Mouse (Mus musculus) embryonic fibroblast, embryonic 13.5 days (primary cell): ENCODE data around the gene Ifnar2. TPM values are rescaled to one million over a fixed set of nuclear protein-coding genes. Genes with fewer than 3 reads are reported as not detected.

ENCODE experiments used
- H3K27ac ChIP-seq: 2 replicates; pipeline ENCODE4 v1.5.1; 2012; ENCODE audit warnings: low read length, control low read depth, inconsistent platforms; ENCODE audit not compliant: insufficient read depth
- H3K4me1 ChIP-seq: 2 replicates; pipeline ENCODE4 v1.6.1; 2011; ENCODE audit warnings: low read length; ENCODE audit not compliant: control insufficient read depth, insufficient read depth
- H3K4me3 ChIP-seq: 2 replicates; pipeline ENCODE4 v1.5.1; 2011; ENCODE audit warnings: mild to moderate bottlenecking, control low read depth, low read length; ENCODE audit not compliant: insufficient read depth
- CTCF ChIP-seq: IDR thresholded peaks from 2 replicates; pipeline ENCODE4 v1.5.1; 2011; ENCODE audit warnings: mild to moderate bottlenecking, control low read depth, low read length, moderate library complexity, borderline replicate concordance; ENCODE audit not compliant: insufficient read depth
- POLR2A ChIP-seq: IDR thresholded peaks from 2 replicates; pipeline ENCODE4 v1.6.1; 2011; ENCODE audit warnings: low read depth, mild to moderate bottlenecking, control low read depth, low read length, moderate library complexity
- polyA plus RNA-seq: library from polyadenylated mRNA; stranded (reverse); fragments of >200 nt; gene quantifications from 2 replicates; pipeline ENCODE4 v1.2.4, GENCODE M21; 2011; ENCODE audit warnings: low read depth; ENCODE audit not compliant: missing spikeins, insufficient read length

Gene Ifnar2
- polyA plus RNA-seq, 1 experiment, result 68.1 TPM

- TF ChIP-seq POLR2A, result no peak
- no peak for TF ChIP-seq CTCF
- Histone ChIP-seq H3K4me1 (peaks cover 10% of the 10 kb centered on the region; the same call in 1 of the 2 replicates), H3K27ac (no peak overlapping the region), H3K4me3 (no peak overlapping the region)
These were observed 15.6 kb upstream of the Ifnar2 start for GRCm38 (mm10) chr16:91356760-91357525.

- peaks cover 11% of the 10 kb centered on the region; the same call in 1 of the 2 replicates for H3K4me1 ChIP-seq
- TF ChIP-seq CTCF, result no peak
- TF ChIP-seq POLR2A, result no peak
- H3K4me3 ChIP-seq, result no peak overlapping the region
- no peak overlapping the region for H3K27ac ChIP-seq
These were observed 15.1 kb upstream of the Ifnar2 start for GRCm38 (mm10) chr16:91357526-91357900.

DNA sequence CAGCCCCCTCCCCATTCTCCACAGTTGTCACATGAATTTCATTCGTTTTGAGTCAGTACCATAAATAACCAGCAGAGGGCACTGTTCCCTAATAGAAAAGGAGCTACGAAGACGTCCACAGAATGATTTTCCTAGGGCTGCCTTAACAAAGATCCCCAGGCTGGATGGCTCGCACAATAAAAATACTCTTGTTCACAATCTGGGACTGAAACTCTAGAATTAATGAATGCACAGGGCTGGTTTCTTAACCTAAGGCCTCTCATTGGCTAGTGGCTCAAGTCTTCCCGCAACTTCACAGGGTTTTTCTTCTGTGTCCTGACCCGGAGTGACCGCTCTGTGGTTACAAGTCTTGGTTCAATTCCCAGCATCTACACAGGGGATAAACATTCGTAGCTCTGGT, 14.0 kb upstream of the Ifnar2 start:
- no peak overlapping the region for H3K4me3 ChIP-seq
- no peak overlapping the region for H3K27ac ChIP-seq
- peaks cover 9% of the 10 kb centered on the region for H3K4me1 ChIP-seq
- TF ChIP-seq CTCF (no peak), POLR2A (no peak)

GRCm38 (mm10) chr16:91359531-91359930, 13.1 kb upstream of the Ifnar2 start:
- H3K4me3 ChIP-seq, result no peak overlapping the region
- TF ChIP-seq CTCF (no peak), POLR2A (no peak)
- peaks cover 12% of the 10 kb centered on the region for H3K4me1 ChIP-seq
- H3K27ac ChIP-seq, result no peak overlapping the region

GRCm38 (mm10) chr16:91360162-91360561, 12.4 kb upstream of the Ifnar2 start:
- Histone ChIP-seq H3K4me1 (peaks cover 12% of the 10 kb centered on the region), H3K4me3 (no peak overlapping the region), H3K27ac (no peak overlapping the region)
- TF ChIP-seq CTCF (no peak), POLR2A (no peak)

DNA sequence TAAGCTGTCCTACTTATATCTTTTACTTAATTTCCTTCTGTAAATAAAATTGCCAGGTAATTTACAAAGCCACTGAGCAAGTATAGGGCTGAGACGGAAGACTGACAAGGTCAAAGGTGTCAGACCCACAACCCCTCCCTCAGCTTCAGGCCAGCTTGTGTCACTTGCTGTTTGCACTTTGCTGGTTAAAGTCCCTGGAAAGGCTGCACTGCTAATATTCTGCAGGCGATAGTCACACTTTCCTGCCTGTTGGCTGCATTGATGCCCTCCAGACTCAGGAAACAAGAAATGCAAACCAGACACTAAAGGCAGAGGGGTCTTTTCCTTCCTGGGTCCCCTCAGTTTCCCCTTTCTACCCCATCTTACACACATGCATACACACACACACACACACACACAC, 10.6 kb upstream of the Ifnar2 start:
- TF ChIP-seq CTCF (no peak), POLR2A (no peak)

DNA sequence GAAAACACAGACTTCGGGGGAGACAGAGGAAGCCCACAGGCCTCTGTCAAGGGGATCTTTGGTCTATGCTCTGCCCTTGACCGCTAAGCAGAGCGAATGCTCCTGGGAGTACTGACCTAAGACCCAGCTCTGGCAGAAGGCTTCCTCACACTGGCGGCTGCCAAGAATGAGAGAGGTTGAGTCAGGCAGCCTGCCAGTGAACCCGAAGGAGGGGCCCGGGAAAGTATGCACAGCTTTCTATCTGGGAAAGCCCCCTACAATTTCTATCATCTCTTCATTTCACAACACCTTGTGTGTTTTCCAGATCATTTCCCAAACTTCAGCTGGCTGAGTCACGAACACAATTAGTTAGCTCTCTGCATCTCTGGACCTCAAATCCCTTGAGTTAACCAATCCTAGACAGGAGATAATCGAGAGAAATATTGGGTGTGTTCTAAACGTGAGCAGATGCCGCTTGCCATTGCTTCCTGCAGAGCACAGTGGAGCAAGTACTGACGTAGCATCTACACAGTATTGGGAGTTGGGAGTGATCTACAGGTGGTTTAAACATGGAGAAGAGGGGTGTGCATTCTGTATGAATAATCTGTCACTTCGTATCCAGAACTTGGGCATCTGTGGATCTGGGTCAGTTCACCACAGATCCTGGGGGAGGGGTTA, 9.8 kb upstream of the Ifnar2 start:
- peaks cover 12% of the 10 kb centered on the region for H3K4me1 ChIP-seq
- H3K27ac ChIP-seq, result peak overlapping the region; percentile 75
- no peak overlapping the region for H3K4me3 ChIP-seq
- TF ChIP-seq CTCF, result no peak
- no peak for TF ChIP-seq POLR2A

More for the DNA sequence above, 10.6 kb upstream of the Ifnar2 start:
- H3K4me1 ChIP-seq, result peaks cover 12% of the 10 kb centered on the region
- H3K4me3 ChIP-seq, result no peak overlapping the region
- no peak overlapping the region for H3K27ac ChIP-seq

DNA sequence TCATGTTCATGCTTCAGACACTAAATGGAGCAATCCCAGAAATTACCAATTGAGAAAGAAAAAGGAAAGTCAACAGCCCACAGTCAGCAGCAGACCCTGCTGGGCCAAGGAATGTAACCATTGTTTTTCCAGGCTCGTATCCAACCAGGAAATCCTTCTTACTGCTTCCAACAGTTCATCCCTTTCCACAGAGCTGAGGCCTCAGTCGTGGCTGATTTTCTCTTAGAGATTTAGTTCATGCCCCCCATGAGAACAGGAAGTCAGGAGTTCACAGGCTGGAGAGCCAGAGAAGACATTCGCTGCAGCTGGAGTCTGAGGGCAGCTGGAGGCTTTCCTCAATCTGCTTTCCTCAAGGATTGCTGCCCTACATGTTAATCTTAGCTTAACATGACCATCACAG, 9.1 kb upstream of the Ifnar2 start:
- Histone ChIP-seq H3K4me1 (peaks cover 12% of the 10 kb centered on the region), H3K27ac (peak overlapping the region; percentile 75), H3K4me3 (no peak overlapping the region)
- TF ChIP-seq CTCF, result no peak
- no peak for TF ChIP-seq POLR2A

- no peak for TF ChIP-seq CTCF
- no peak overlapping the region for H3K4me3 ChIP-seq
These were observed 6.0 kb upstream of the Ifnar2 start for GRCm38 (mm10) chr16:91366567-91366966.

GRCm38 (mm10) chr16:91367066-91367465, 5.5 kb upstream of the Ifnar2 start:
- peaks cover 12% of the 10 kb centered on the region for H3K4me1 ChIP-seq
- TF ChIP-seq POLR2A, result no peak
- no peak for TF ChIP-seq CTCF
- no peak overlapping the region for H3K27ac ChIP-seq
- H3K4me3 ChIP-seq, result no peak overlapping the region

More at GRCm38 (mm10) chr16:91366567-91366966, 6.0 kb upstream of the Ifnar2 start:
- Histone ChIP-seq H3K27ac (no peak overlapping the region), H3K4me1 (peaks cover 12% of the 10 kb centered on the region)

DNA sequence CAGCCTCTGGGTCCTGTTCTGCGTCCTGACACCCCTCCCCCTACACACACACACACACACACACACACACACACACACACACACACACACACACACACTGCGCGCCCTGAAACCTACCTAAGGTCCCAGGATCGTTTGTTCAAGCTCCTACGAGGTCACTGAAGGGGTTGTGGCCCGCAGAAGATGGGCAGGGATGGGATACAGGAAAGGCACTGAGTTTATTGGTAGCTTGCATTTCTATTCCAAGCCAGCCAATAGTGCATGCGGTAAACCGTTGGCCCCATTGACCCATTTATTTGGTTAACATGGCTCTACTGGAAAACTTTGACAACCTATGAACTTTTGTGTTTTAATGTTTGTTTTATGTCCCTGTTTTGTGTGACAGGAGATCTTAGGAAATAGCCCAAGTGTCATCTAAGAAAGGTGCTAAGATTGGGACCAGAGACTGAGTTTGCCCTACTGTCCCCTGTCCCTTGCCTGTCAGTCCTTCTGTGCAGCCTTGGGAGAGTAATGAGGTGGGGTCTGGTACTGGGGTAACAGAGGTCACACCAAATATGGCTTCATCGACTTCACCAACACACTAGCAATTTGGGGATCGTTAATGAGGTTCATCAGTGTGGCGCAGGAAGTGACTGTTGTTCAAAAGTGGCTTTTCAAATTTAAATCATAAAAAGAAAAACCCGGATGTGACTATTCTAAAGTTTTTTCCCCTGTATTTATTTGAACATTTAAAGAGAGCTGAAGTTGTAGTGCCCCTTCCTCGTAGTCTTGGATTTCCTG, 1.1 kb downstream of the Ifnar2 start:
- TF ChIP-seq POLR2A (no peak), CTCF (no peak)
- Histone ChIP-seq H3K4me3 (peak overlapping the region; percentile 98), H3K27ac (0 out of 2 replicates have a peak overlapping the region, but pooled peaks have one; percentile 6), H3K4me1 (peaks cover 2% of the 10 kb centered on the region; the same call in 1 of the 2 replicates)
